Mouse (Mus musculus) limb, embryonic 12.5 days (tissue): ENCODE data around the gene Snph. TPM values are rescaled to one million over a fixed set of nuclear protein-coding genes. Genes with fewer than 3 reads are reported as not detected.
A peak's percentile ranks its signal among the peaks of the same experiment; 100 is the strongest.

Experiments used
- ATAC-seq: fragments of 200-750 bp; cut with Nextera tagmentation; 2 replicates; pipeline ENCODE4 v1.8.0; 2017; ENCODE audit warnings: low read depth, moderate TSS enrichment; ENCODE audit not compliant: insufficient number of reproducible peaks, insufficient read depth, low FRiP score, low TSS enrichment
- H3K27ac ChIP-seq: fragments of 300-500 bp; sonication (generic); 2 replicates; pipeline ENCODE4 v1.5.1; 2016; ENCODE audit warnings: mild to moderate bottlenecking, moderate library complexity
- H3K27me3 ChIP-seq: fragments of 300-500 bp; sonication (generic); 2 replicates; pipeline ENCODE4 v1.6.1; 2016; ENCODE audit warnings: mild to moderate bottlenecking, moderate library complexity
- H3K36me3 ChIP-seq: fragments of 300-500 bp; sonication (generic); 2 replicates; pipeline ENCODE4 v1.6.1; 2016; ENCODE audit warnings: mild to moderate bottlenecking, moderate library complexity
- H3K4me1 ChIP-seq: fragments of 300-500 bp; sonication (generic); replicated peaks from 2 replicates; pipeline ENCODE4 v1.6.1; 2016
- H3K4me2 ChIP-seq: fragments of 300-500 bp; sonication (generic); 2 replicates; pipeline ENCODE4 v1.6.1; 2016; ENCODE audit warnings: mild to moderate bottlenecking, moderate library complexity
- H3K4me3 ChIP-seq: fragments of 300-500 bp; sonication (generic); replicated peaks from 2 replicates; pipeline ENCODE4 v1.5.1; 2016; ENCODE audit warnings: mild to moderate bottlenecking
- H3K9ac ChIP-seq: fragments of 300-500 bp; sonication (generic); replicated peaks from 2 replicates; pipeline ENCODE4 v1.6.1; 2016; ENCODE audit warnings: mild to moderate bottlenecking, moderate library complexity
- H3K9me3 ChIP-seq: fragments of 300-500 bp; sonication (generic); 2 replicates; pipeline ENCODE4 v1.6.1; 2016; ENCODE audit warnings: mild to moderate bottlenecking, moderate library complexity
- WGBS: fragments of 180-500 bp; shearing (Covaris S2); methylation state at CpG from one replicate; pipeline ENCODE4 v1.1.7; 2016; 5-methylcytosine and 5-hydroxymethylcytosine counted together
- polyA plus RNA-seq: library from polyadenylated mRNA; unstranded; fragments of >200 nt; fragmentation: Nextera tagmentation; extraction: Ambion mirVana; gene quantifications from 2 replicates; pipeline ENCODE4 v1.2.1, GENCODE M21; 2016

Gene Snph
- polyA plus RNA-seq, 1 experiment from 2014 or later, result 0.44 TPM

- Histone ChIP-seq H3K4me3 (peak within 1 kb of the TSS; percentile 96), H3K4me2 (peak within 1 kb of the TSS; percentile 79), H3K9me3 (no peaks in the 10 kb centered on the region), H3K9ac (peak within 1 kb of the TSS; percentile 90), H3K4me1 (peaks cover 23% of the 10 kb centered on the region), H3K36me3 (peaks cover 33% of the 10 kb centered on the region), H3K27ac (peak within 1 kb of the TSS; percentile 96), H3K27me3 (no peaks in the 10 kb centered on the region)
- peak; percentile 95 for ATAC-seq
- WGBS, result under 1% methylated on average over 84 of the region's 93 CpGs
These were observed 89.9 kb downstream of the Snph start, which contains the start of gene Fkbp1a for GRCm38 (mm10) chr2:151542323-151543062. Gene Fkbp1a (plus strand): TSS chr2:151542483.

Other genes starting within 250 kb of the Snph start
- not detected in 2 replicates for gene 4921509C19Rik, start 156.4 kb downstream of the Snph start, polyA plus RNA-seq
- gene Nsfl1c, start 138.4 kb downstream of the Snph start, polyA plus RNA-seq, result 279 and 285 TPM in 2 replicates
- gene Fkbp1a, start 90.1 kb downstream of the Snph start, polyA plus RNA-seq, result 420 and 428 TPM in 2 replicates
- 0.34 and 1.2 TPM in 2 replicates for gene Sdcbp2, start 60.0 kb downstream of the Snph start, polyA plus RNA-seq
- not detected in 2 replicates for gene Rad21l, start 35.9 kb upstream of the Snph start, polyA plus RNA-seq
- gene Tmem74b, start 69.4 kb upstream of the Snph start, polyA plus RNA-seq, result 2.2 and 3.1 TPM in 2 replicates
- gene Psmf1, start 111.6 kb upstream of the Snph start, polyA plus RNA-seq, result 47.2 and 50.1 TPM in 2 replicates
- gene Rspo4, start 210.3 kb upstream of the Snph start, polyA plus RNA-seq, result 1.3 and 1.4 TPM in 2 replicates